Mouse (Mus musculus) limb, embryonic 14.5 days (tissue): ENCODE data around the gene Cars. TPM values are rescaled to one million over a fixed set of nuclear protein-coding genes. Genes with fewer than 3 reads are reported as not detected.
A peak's percentile ranks its signal among the peaks of the same experiment; 100 is the strongest.

Experiments
- ATAC-seq: fragments of 200-750 bp; cut with Nextera tagmentation; 2 replicates; pipeline ENCODE4 v1.8.0; 2017; ENCODE audit warnings: low read depth, moderate number of reproducible peaks, moderate TSS enrichment; ENCODE audit not compliant: low FRiP score
- DNase-seq: peaks from one replicate; pipeline ENCODE4 v3.0.0-alpha.2; 2015; ENCODE audit warnings: low spot score
- H3K27ac ChIP-seq: fragments of 300-500 bp; sonication (generic); replicated peaks from 2 replicates; pipeline ENCODE4 v1.5.1; 2014; ENCODE audit warnings: low read depth, mild to moderate bottlenecking, low read length, moderate library complexity, mixed read lengths
- H3K27me3 ChIP-seq: fragments of 300-500 bp; sonication (generic); 2 replicates; pipeline ENCODE4 v1.6.1; 2014; ENCODE audit warnings: low read length, mixed read lengths; ENCODE audit not compliant: control insufficient read depth, insufficient read depth
- H3K36me3 ChIP-seq: fragments of 300-500 bp; sonication (generic); 2 replicates; pipeline ENCODE4 v1.6.1; 2014; ENCODE audit warnings: mild to moderate bottlenecking, low read length, moderate library complexity, mixed read lengths; ENCODE audit not compliant: control insufficient read depth, insufficient read depth
- H3K4me1 ChIP-seq: fragments of 300-500 bp; sonication (generic); 2 replicates; pipeline ENCODE4 v1.6.1; 2014; ENCODE audit warnings: antibody characterized with exemption, low read length, mixed read lengths; ENCODE audit not compliant: control insufficient read depth, insufficient read depth
- H3K4me2 ChIP-seq: fragments of 300-500 bp; sonication (generic); replicated peaks from 2 replicates; pipeline ENCODE4 v1.6.1; 2014; ENCODE audit warnings: low read depth, mild to moderate bottlenecking, low read length, moderate library complexity; ENCODE audit not compliant: severe bottlenecking
- H3K4me3 ChIP-seq: fragments of 300-500 bp; sonication (generic); replicated peaks from 2 replicates; pipeline ENCODE4 v1.5.1; 2014; ENCODE audit warnings: low read length
- H3K9ac ChIP-seq: fragments of 300-500 bp; sonication (generic); 2 replicates; pipeline ENCODE4 v1.6.1; 2014; ENCODE audit warnings: mild to moderate bottlenecking, low read depth, low read length, moderate library complexity; ENCODE audit not compliant: severe bottlenecking
- H3K9me3 ChIP-seq: fragments of 300-500 bp; sonication (generic); 2 replicates; pipeline ENCODE4 v1.6.1; 2016; ENCODE audit warnings: low read length; ENCODE audit not compliant: control insufficient read depth
- POLR2A ChIP-seq: fragments of 200-500 bp; IDR thresholded peaks from 2 replicates; pipeline ENCODE4 v1.8.0; 2012; ENCODE audit warnings: inconsistent platforms, mild to moderate bottlenecking, moderate library complexity, borderline replicate concordance; ENCODE audit not compliant: insufficient read depth, insufficient read length; ENCODE audit errors: extremely low read depth
- WGBS: fragments of 180-500 bp; shearing (Covaris S2); extraction: QIAGEN DNeasy Blood & Tissue Kit; methylation state at CpG from one replicate; pipeline ENCODE4 v1.1.7; 2014; 5-methylcytosine and 5-hydroxymethylcytosine counted together
- polyA plus RNA-seq, 2 experiments: library from polyadenylated mRNA; depleted of rRNA in 1 of 2; stranded (reverse) in 1 of 2; unstranded in 1 of 2; fragments of >200 nt; fragmentation: Nextera tagmentation in 1 of 2; extraction: Ambion mirVana in 1 of 2; gene quantifications; 2 replicates each; pipeline versions ENCODE4 v1.2.1 to v1.2.3; 2012 to 2014

The Cars gene
- polyA plus RNA-seq, 2 experiments = 48.0 to 48.9 TPM

DNA sequence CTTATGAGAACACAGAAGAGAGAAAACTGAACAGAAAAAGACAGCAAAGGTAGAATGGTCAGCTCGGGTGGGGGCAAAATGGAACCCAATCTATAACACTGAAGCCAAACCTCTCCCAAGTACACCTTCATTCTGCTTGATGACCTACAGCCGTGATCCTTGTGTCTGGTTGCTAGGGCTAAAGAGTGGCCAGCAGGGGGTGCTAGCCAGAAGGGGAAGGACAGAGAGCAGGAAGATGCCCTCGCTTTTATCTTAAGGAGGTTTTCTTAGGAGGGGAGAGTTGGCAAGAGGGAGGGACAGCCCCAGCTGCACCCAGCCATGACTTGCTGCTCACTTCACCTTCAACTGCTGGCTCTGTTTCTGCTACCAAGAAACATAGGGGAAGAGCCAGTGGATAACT lies 15.9 kb downstream of the Cars start:
- WGBS = 32% methylated on average over 3 of the region's 3 CpGs
- peak; percentile 11 for DNase-seq
- H3K27me3 ChIP-seq = no peaks in the 10 kb centered on the region
- no peaks in the 10 kb centered on the region for H3K4me1 ChIP-seq
- TF ChIP-seq POLR2A = no peak
- no peaks in the 10 kb centered on the region for H3K9me3 ChIP-seq
- H3K4me3 ChIP-seq = no peak overlapping the region
- H3K4me2 ChIP-seq = no peak overlapping the region
- H3K9ac ChIP-seq = no peak overlapping the region
- ATAC-seq = no peak
- H3K27ac ChIP-seq = no peak overlapping the region
- peaks cover 90% of the 10 kb centered on the region for H3K36me3 ChIP-seq

DNA sequence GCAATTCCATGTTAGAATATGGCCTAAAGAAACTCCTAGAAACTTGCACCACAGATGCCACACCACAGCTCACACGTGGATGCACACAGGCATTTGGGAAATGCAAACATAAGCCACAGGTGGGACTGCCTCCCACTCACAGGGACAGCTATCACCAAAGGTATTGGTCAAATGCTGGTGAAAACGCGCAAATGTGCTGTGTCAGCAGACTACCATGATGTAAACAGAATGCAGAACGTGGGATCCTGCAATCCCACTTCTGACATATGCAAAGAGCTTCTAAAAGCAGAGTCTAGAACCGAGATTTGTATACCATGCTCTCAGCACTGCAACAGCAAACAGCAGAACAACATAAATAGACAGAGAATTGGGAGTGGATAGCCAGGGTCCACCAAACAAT lies 16.9 kb downstream of the Cars start:
- Histone ChIP-seq H3K36me3 (peaks cover 90% of the 10 kb centered on the region), H3K4me1 (no peaks in the 10 kb centered on the region), H3K27ac (no peak overlapping the region)

DNA sequence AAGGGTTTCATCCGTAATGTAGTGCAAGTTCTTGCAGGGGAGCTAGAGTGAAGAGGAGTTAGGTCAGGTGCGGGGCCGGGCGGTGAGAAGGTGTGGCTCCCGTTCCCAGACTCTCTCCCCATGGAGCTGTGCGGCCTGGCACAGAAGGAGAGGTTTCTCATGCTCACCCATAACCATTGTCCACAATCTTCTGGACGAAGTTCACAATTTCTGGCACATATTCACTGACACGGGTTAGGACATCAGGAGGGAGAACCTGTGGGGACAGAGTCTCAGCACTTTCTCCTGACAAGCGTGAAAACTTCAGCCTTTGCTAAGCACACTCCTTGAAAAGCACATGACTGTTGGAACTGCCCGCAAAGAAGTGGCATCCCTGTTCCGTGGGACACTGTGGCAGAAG lies 24.1 kb downstream of the Cars start:
- H3K4me2 ChIP-seq = no peak overlapping the region
- no peak overlapping the region for H3K27ac ChIP-seq
- no peak for TF ChIP-seq POLR2A
- H3K9me3 ChIP-seq = no peaks in the 10 kb centered on the region
- peaks cover 96% of the 10 kb centered on the region for H3K36me3 ChIP-seq
- ATAC-seq (no peak), DNase-seq (no peak)
- WGBS = 93% methylated on average over 11 of the region's 11 CpGs
- H3K4me3 ChIP-seq = no peak overlapping the region
- H3K4me1 ChIP-seq = no peaks in the 10 kb centered on the region
- H3K9ac ChIP-seq = no peak overlapping the region
- H3K27me3 ChIP-seq = no peaks in the 10 kb centered on the region

More for the DNA sequence above, 16.9 kb downstream of the Cars start:
- WGBS = 91% methylated on average over 5 of the region's 5 CpGs
- H3K27me3 ChIP-seq = no peaks in the 10 kb centered on the region
- DNase-seq (no peak), ATAC-seq (no peak)
- H3K4me2 ChIP-seq = no peak overlapping the region
- no peak for TF ChIP-seq POLR2A
- no peak overlapping the region for H3K9ac ChIP-seq
- no peaks in the 10 kb centered on the region for H3K9me3 ChIP-seq
- H3K4me3 ChIP-seq = no peak overlapping the region

DNA sequence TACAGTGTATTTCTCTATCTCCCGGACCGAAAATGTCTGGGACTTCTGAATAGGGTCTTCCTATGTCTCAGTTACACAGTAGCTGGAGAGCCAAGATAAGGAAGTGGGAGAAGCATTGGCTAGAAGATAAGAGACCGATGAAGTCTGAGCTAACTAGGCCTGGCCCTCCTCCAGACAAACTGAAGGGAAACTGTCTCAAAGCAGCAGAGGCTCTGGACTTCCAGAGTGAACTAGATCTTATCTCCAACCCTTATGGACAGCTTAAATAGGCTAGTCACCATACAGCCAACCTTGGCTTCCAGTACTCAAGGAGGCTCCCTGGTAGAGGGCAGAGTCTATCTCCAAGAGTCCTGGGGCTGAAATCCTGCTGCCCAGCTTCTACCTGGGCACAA lies 34.2 kb downstream of the Cars start:
- ATAC-seq (no peak), DNase-seq (no peak)
- H3K9me3 ChIP-seq = no peaks in the 10 kb centered on the region
- no peak overlapping the region for H3K9ac ChIP-seq
- no peaks in the 10 kb centered on the region for H3K4me1 ChIP-seq
- H3K4me2 ChIP-seq = no peak overlapping the region
- H3K27me3 ChIP-seq = no peaks in the 10 kb centered on the region
- TF ChIP-seq POLR2A = no peak
- H3K27ac ChIP-seq = no peak overlapping the region
- H3K36me3 ChIP-seq = peaks cover 94% of the 10 kb centered on the region
- WGBS = 88% methylated on average over 3 of the region's 3 CpGs
- no peak overlapping the region for H3K4me3 ChIP-seq

DNA sequence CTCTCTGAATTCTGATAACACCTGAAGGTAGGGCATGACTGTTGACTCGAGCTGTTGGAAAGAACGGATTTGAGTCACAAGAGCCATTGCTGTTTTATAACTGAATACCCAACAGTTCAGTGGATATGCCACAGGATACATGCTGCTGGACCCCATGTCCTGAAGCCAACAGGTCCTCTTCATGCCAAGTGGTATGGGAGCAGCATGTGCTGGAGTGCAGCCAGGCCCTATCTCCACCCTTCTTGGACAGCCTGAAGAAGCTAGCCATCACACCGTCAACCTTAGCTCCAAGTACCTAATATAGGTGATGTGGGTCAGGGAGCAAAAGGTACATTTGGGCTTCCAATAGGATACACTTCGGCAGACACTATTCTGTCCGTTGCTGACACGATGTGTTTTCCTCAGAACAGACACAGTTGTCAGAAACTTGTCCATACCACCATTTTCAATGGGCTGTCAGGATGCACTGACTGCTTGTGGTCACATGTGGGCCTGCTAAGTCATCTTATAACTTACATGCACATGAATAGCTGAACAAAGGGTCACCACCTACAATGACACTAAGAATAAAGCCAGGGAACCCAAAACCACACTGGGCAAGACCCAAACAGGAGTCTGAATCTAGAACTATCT lies 34.8 kb downstream of the Cars start:
- Histone ChIP-seq H3K4me1 (no peaks in the 10 kb centered on the region), H3K4me2 (no peak overlapping the region), H3K9me3 (no peaks in the 10 kb centered on the region), H3K9ac (no peak overlapping the region), H3K27me3 (no peaks in the 10 kb centered on the region), H3K27ac (no peak overlapping the region), H3K36me3 (peaks cover 94% of the 10 kb centered on the region), H3K4me3 (no peak overlapping the region)
- DNase-seq (no peak), ATAC-seq (no peak)
- WGBS = 91% methylated on average over 6 of the region's 6 CpGs
- no peak for TF ChIP-seq POLR2A
